ENCODE assay signal across 26 mouse cellular contexts in the genomic region with DNA sequence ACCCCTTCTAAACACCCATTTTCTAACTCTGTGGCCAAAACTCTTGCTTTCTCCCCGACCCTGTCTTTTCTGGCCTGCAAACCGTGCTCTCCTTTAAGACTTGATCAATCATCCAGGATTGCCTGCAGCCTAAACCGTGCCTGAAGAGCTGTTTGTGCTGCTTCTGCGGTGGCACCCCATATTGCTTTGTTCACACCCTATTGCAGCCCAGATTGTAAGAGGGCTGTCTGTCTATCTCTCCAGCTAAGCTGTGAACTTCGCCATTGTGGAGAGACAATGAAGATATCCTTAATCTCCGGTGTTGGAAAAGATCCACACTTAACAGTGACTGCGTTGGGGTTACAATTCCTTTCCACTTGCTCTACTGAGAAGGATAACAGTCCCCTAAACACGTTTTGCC. TPM values are rescaled to one million over a fixed set of nuclear protein-coding genes. Genes with fewer than 3 reads are reported as not detected.
"Had no signal": no experiment of that assay in that cellular context is flagged by ENCODE, and none has a peak within 500 bp of the region (broad histone marks: within the 10 kb centered on the region; RNA-seq: fewer than 3 reads in every experiment).

No protein-coding gene starts in this region.

- H3K36me3 ChIP-seq: limb, embryonic 12.5 days; limb, embryonic 15.5 days; midbrain, embryonic 12.5 days; midbrain, embryonic 15.5 days; neural tube, embryonic 13.5 days had no signal

- H3K9me3 ChIP-seq: limb, embryonic 12.5 days; limb, embryonic 15.5 days; midbrain, embryonic 12.5 days; midbrain, embryonic 15.5 days; neural tube, embryonic 13.5 days had no signal

- H3K9ac ChIP-seq: limb, embryonic 12.5 days; limb, embryonic 15.5 days; liver, embryonic 14.5 days; liver, postnatal 0 days; lung, embryonic 14.5 days; midbrain, embryonic 12.5 days; midbrain, embryonic 15.5 days; neural tube, embryonic 13.5 days had no signal

- H3K4me1 ChIP-seq: limb, embryonic 12.5 days; limb, embryonic 15.5 days; midbrain, embryonic 12.5 days; midbrain, embryonic 15.5 days; neural tube, embryonic 13.5 days had no signal

- H3K4me3 ChIP-seq: left cerebral cortex, adult 2 months; limb, embryonic 12.5 days; limb, embryonic 15.5 days; midbrain, embryonic 12.5 days; midbrain, embryonic 15.5 days; myocyte; neural tube, embryonic 13.5 days had no signal

- H3K27ac ChIP-seq: left cerebral cortex, adult 2 months; limb, embryonic 12.5 days; limb, embryonic 15.5 days; liver, embryonic 14.5 days; macrophage; midbrain, embryonic 12.5 days; midbrain, embryonic 15.5 days; neural tube, embryonic 13.5 days; stomach, postnatal 0 days had no signal

- H3K4me2 ChIP-seq: limb, embryonic 12.5 days; limb, embryonic 15.5 days; liver, embryonic 11.5 days; lung, embryonic 14.5 days; midbrain, embryonic 12.5 days; midbrain, embryonic 15.5 days; neural tube, embryonic 13.5 days had no signal

- DNase-seq: kidney, adult 9 months; kidney, postnatal 14 days; kidney, postnatal 4 days; layer of hippocampus, postnatal 36 days; liver, postnatal 0 days; lung, embryonic 14.5 days; retina, postnatal 1 day; right cerebral cortex, postnatal 14 days; right cerebral cortex, postnatal 4 days; thymus, adult 2 months; thymus, postnatal 14 days; thymus, postnatal 4 days had no signal

- H3K27me3 ChIP-seq: limb, embryonic 12.5 days; limb, embryonic 15.5 days; midbrain, embryonic 12.5 days; midbrain, embryonic 15.5 days; neural tube, embryonic 13.5 days had no signal

- ATAC-seq: liver, postnatal 0 days; lung, postnatal 0 days; midbrain, embryonic 15.5 days had no signal

RNA-seq across cellular contexts. Expression of gene Cemip, which starts 12.0 kb away (rescaled TPM):
- total RNA-seq: monocyte, adult 5-6 weeks; neutrophil, adult 5-6 weeks had no signal
- polyA plus RNA-seq: liver, postnatal 0 days had no signal
